Mouse (Mus musculus) midbrain, embryonic 13.5 days (tissue): ENCODE data around the gene Bpifa1. TPM values are rescaled to one million over a fixed set of nuclear protein-coding genes. Genes with fewer than 3 reads are reported as not detected.
"Not testable (repeated sequence)": the region's sequence is repeated elsewhere in the genome, so short reads cannot be mapped to it uniquely, and the experiment has no call there.

Source experiments
- ATAC-seq: fragments of 200-750 bp; cut with Nextera tagmentation; 2 replicates; pipeline ENCODE4 v1.8.0; 2017; ENCODE audit warnings: mild to moderate bottlenecking, moderate TSS enrichment, moderate library complexity
- H3K27ac ChIP-seq: fragments of 300-500 bp; sonication (generic); 2 replicates; pipeline ENCODE4 v1.5.1; 2015; ENCODE audit warnings: inconsistent platforms, mild to moderate bottlenecking, moderate library complexity
- H3K27me3 ChIP-seq: fragments of 300-500 bp; sonication (generic); 2 replicates; pipeline ENCODE4 v1.6.1; 2015; ENCODE audit warnings: mild to moderate bottlenecking, inconsistent platforms
- H3K36me3 ChIP-seq: fragments of 300-500 bp; sonication (generic); 2 replicates; pipeline ENCODE4 v1.6.1; 2015; ENCODE audit warnings: mild to moderate bottlenecking, inconsistent platforms
- H3K4me1 ChIP-seq: fragments of 300-500 bp; sonication (generic); replicated peaks from 2 replicates; pipeline ENCODE4 v1.6.1; 2015; ENCODE audit warnings: inconsistent platforms
- H3K4me2 ChIP-seq: fragments of 300-500 bp; sonication (generic); replicated peaks from 2 replicates; pipeline ENCODE4 v1.6.1; 2015; ENCODE audit warnings: moderate library complexity, mild to moderate bottlenecking, inconsistent platforms
- H3K4me3 ChIP-seq: fragments of 300-500 bp; sonication (generic); replicated peaks from 2 replicates; pipeline ENCODE4 v1.5.1; 2015; ENCODE audit warnings: mild to moderate bottlenecking, inconsistent platforms
- H3K9ac ChIP-seq: fragments of 300-500 bp; sonication (generic); replicated peaks from 2 replicates; pipeline ENCODE4 v1.6.1; 2015; ENCODE audit warnings: mild to moderate bottlenecking, inconsistent platforms
- H3K9me3 ChIP-seq: fragments of 300-500 bp; sonication (generic); 2 replicates; pipeline ENCODE4 v1.6.1; 2016; ENCODE audit warnings: mild to moderate bottlenecking, inconsistent platforms
- WGBS: fragments of 180-500 bp; shearing (Covaris S2); methylation state at CpG from one replicate; pipeline ENCODE4 v1.1.7; 2015; 5-methylcytosine and 5-hydroxymethylcytosine counted together
- polyA plus RNA-seq: library from polyadenylated mRNA; unstranded; fragments of >200 nt; fragmentation: Nextera tagmentation; extraction: Ambion mirVana; gene quantifications from 2 replicates; pipeline ENCODE4 v1.2.1, GENCODE M21; 2015

Gene Bpifa1
- polyA plus RNA-seq, 1 experiment from 2014 or later = not detected

- 89% methylated on average over 4 of the region's 4 CpGs for WGBS
- H3K4me2 ChIP-seq, H3K4me3 ChIP-seq, H3K36me3 ChIP-seq, H3K9me3 ChIP-seq, H3K27ac ChIP-seq, H3K27me3 ChIP-seq, H3K4me1 ChIP-seq, ATAC-seq, H3K9ac ChIP-seq: not testable (repeated sequence)
Measured at GRCm38 (mm10) chr2:154183061-154183460, 40.4 kb downstream of the Bpifa1 start.

DNA sequence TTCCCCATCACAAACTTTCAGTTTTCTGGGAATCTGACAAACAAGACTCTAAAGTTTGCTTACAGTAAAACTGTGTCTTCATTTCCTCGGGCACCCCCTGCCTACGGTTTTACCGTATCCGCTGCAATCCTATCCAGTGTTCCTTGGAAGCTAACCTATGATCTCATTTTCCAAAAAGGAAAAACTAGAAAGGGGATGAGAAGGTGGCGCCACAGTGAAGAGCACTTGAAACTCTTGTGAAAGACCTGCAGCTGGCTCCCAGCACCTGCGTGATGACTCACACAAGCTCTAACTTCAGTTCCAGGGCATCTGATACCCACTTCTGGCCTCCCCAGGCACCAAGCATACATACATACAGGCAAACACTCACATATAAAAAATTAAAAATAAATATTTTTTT is 42.6 kb downstream of the Bpifa1 start:
- no peaks in the 10 kb centered on the region for H3K36me3 ChIP-seq
- no peaks in the 10 kb centered on the region for H3K9me3 ChIP-seq
- no peak overlapping the region for H3K9ac ChIP-seq
- H3K27me3 ChIP-seq = no peaks in the 10 kb centered on the region
- ATAC-seq = no peak
- H3K4me2 ChIP-seq = no peak overlapping the region
- 83% methylated on average over 6 of the region's 6 CpGs for WGBS
- no peak overlapping the region for H3K27ac ChIP-seq
- H3K4me1 ChIP-seq = no peaks in the 10 kb centered on the region
- H3K4me3 ChIP-seq = no peak overlapping the region

- no peak for ATAC-seq
- 92% methylated on average over 3 of the region's 3 CpGs for whole genome bisulfite sequencing
Measured at GRCm38 (mm10) chr2:154185748-154186147, 43.1 kb downstream of the Bpifa1 start.

DNA sequence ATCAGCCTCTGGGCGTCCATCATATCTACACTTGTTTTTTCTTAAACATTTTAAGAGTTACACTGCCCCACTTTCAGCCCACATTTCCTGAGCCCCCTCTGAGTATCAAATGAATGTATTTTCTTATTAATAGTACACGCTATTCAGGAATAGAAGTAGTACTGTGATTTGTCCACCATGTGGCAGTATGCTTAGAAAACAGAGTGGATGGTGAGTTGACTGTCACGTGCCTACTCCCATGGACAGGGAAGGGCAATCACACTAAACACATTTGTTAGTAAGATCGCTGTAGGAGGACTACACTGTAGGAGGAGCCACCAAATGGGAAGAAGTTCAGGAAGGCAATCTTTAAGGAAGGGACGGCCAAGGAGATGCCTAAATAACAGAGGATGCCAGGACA is 44.8 kb downstream of the Bpifa1 start:
- no peaks in the 10 kb centered on the region for H3K36me3 ChIP-seq
- no peaks in the 10 kb centered on the region for H3K9me3 ChIP-seq
- no peak overlapping the region for H3K4me2 ChIP-seq
- H3K27ac ChIP-seq = no peak overlapping the region
- no peak for ATAC-seq
- H3K4me1 ChIP-seq = no peaks in the 10 kb centered on the region
- 44% methylated on average over 5 of the region's 5 CpGs for WGBS
- no peaks in the 10 kb centered on the region for H3K27me3 ChIP-seq
- H3K9ac ChIP-seq = no peak overlapping the region
- no peak overlapping the region for H3K4me3 ChIP-seq

More at GRCm38 (mm10) chr2:154185748-154186147, 43.1 kb downstream of the Bpifa1 start:
- H3K27ac ChIP-seq = no peak overlapping the region
- H3K9ac ChIP-seq = no peak overlapping the region
- H3K36me3 ChIP-seq = no peaks in the 10 kb centered on the region
- H3K4me3 ChIP-seq = no peak overlapping the region
- no peak overlapping the region for H3K4me2 ChIP-seq
- H3K4me1 ChIP-seq = no peaks in the 10 kb centered on the region
- no peaks in the 10 kb centered on the region for H3K9me3 ChIP-seq
- H3K27me3 ChIP-seq = no peaks in the 10 kb centered on the region

DNA sequence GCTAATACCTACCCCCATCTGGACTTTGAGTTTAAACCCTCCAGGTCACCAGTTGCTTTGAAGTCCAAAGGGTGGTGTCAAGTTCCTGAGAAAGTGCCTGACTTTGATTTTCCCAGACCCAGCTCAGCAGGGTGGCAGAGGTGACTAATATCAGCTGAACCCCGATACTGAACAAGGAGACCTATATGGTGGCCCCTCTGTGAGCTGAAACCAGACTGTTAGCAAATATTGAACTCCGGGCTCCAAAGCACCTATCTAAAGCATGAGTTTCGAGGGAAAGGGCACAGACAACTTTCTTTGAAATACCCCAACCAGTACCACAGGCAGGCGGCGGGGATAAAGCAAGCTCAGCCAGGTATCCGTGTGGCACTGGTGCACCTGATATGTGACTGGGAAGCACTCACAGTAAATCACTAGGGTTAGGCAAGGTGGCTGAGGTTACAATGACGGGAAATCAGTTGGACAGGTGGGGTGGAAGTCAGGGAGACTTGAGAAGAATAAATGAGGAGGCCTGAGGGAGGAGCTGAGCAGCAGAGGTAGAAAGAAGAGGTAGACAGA is 47.3 kb downstream of the Bpifa1 start:
- H3K4me1 ChIP-seq = no peaks in the 10 kb centered on the region
- no peak for ATAC-seq
- H3K9ac ChIP-seq = no peak overlapping the region
- no peak overlapping the region for H3K4me2 ChIP-seq
- WGBS = 88% methylated on average over 7 of the region's 7 CpGs
- no peaks in the 10 kb centered on the region for H3K9me3 ChIP-seq
- H3K27ac ChIP-seq = no peak overlapping the region
- no peak overlapping the region for H3K4me3 ChIP-seq
- no peaks in the 10 kb centered on the region for H3K27me3 ChIP-seq
- no peaks in the 10 kb centered on the region for H3K36me3 ChIP-seq

- Histone ChIP-seq H3K9me3 (no peaks in the 10 kb centered on the region), H3K4me2 (no peak within 1 kb of the TSS), H3K27me3 (no peaks in the 10 kb centered on the region), H3K4me3 (no peak within 1 kb of the TSS), H3K36me3 (no peaks in the 10 kb centered on the region), H3K27ac (no peak within 1 kb of the TSS), H3K9ac (no peak within 1 kb of the TSS), H3K4me1 (no peaks in the 10 kb centered on the region)
- 88% methylated on average over 11 of the region's 11 CpGs for WGBS
- ATAC-seq = no peak
Measured at GRCm38 (mm10) chr2:154190546-154191258, 48.0 kb downstream of the Bpifa1 start, which contains the start of gene Bpifb1. Bpifb1 (plus strand) TSS chr2:154190818.

- no peak overlapping the region for H3K27ac ChIP-seq
- no peaks in the 10 kb centered on the region for H3K36me3 ChIP-seq
- ATAC-seq = no peak
- WGBS = 82% methylated on average over 2 of the region's 2 CpGs
- no peak overlapping the region for H3K4me2 ChIP-seq
- no peaks in the 10 kb centered on the region for H3K4me1 ChIP-seq
- no peaks in the 10 kb centered on the region for H3K9me3 ChIP-seq
- H3K27me3 ChIP-seq = no peaks in the 10 kb centered on the region
- no peak overlapping the region for H3K4me3 ChIP-seq
- no peak overlapping the region for H3K9ac ChIP-seq
Measured at GRCm38 (mm10) chr2:154192141-154192540, 49.5 kb downstream of the Bpifa1 start.

DNA sequence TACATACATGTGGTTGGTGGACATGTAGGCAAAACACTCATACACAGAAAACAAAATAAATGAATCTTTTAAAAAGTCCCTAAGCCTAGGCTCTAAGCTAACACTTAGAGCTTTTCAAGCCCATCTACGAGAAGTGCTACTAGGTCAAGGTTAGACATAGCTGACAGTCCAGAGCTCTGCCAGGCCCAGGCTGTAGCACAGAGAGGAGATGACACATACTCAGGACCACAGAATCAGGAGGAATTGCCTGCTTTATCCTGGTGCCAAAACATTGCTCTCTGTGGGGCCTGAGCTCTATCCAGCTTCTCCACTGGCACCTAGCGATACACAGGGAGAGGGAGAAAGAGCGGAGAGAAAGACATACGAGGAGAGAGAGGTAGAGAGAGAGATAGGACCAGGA is 50.4 kb downstream of the Bpifa1 start:
- H3K27me3 ChIP-seq = no peaks in the 10 kb centered on the region

GRCm38 (mm10) chr2:154193994-154194504 is 51.4 kb downstream of the Bpifa1 start:
- 67% methylated on average over 5 of the region's 5 CpGs for WGBS
- Histone ChIP-seq H3K27ac (no peak overlapping the region), H3K9ac (no peak overlapping the region), H3K27me3 (no peaks in the 10 kb centered on the region), H3K4me1 (no peaks in the 10 kb centered on the region), H3K4me3 (no peak overlapping the region), H3K4me2 (no peak overlapping the region), H3K36me3 (no peaks in the 10 kb centered on the region), H3K9me3 (no peaks in the 10 kb centered on the region)
- no peak for ATAC-seq

More for the DNA sequence above, 50.4 kb downstream of the Bpifa1 start:
- Histone ChIP-seq H3K4me1 (no peaks in the 10 kb centered on the region), H3K4me2 (no peak overlapping the region), H3K27ac (no peak overlapping the region), H3K36me3 (no peaks in the 10 kb centered on the region), H3K4me3 (no peak overlapping the region), H3K9me3 (no peaks in the 10 kb centered on the region), H3K9ac (no peak overlapping the region)
- WGBS = 94% methylated on average over 4 of the region's 4 CpGs
- no peak for ATAC-seq

DNA sequence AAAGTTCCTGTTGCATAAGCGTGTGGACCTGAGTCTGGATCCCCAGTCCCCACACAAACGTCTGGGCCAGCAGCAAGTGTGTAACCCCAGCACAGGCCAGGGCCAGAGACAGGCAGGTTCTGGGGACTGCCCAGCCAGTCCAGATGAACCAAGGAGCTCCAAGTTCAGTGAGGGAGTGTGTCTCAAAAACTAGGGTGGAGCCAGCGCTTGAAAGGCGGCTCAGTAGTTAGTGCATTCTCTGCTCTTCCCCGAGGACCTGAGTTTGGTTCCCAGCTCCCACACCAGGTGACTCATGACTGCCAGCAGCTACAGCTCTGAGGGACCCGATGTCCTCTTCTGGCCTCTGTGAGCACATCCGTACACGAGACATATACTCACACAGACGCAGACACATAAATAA is 54.4 kb downstream of the Bpifa1 start:
- WGBS = 92% methylated on average over 9 of the region's 9 CpGs
- ATAC-seq = no peak
- H3K36me3 ChIP-seq = no peaks in the 10 kb centered on the region
- no peaks in the 10 kb centered on the region for H3K9me3 ChIP-seq
- no peak overlapping the region for H3K9ac ChIP-seq
- H3K27ac ChIP-seq = no peak overlapping the region
- no peak overlapping the region for H3K4me3 ChIP-seq
- no peaks in the 10 kb centered on the region for H3K27me3 ChIP-seq
- no peaks in the 10 kb centered on the region for H3K4me1 ChIP-seq
- H3K4me2 ChIP-seq = no peak overlapping the region
